Mouse (Mus musculus): ENCODE measurements around the gene Saa1.
A peak's percentile ranks its signal among the peaks of the same experiment; 100 is the strongest.

Saa1 gene

GRCm38 (mm10) chr7:46716897-46717296 is 25.9 kb downstream of the Saa1 start:
- DNase-seq, result peak; percentile 62 to 67

- no peak for DNase-seq
Observed at GRCm38 (mm10) chr7:46715600-46715999, 27.2 kb downstream of the Saa1 start, which contains the start of gene Saa3. Saa3 (minus strand) TSS chr7:46715700.

GRCm38 (mm10) chr7:46714518-46714917 is 28.3 kb downstream of the Saa1 start:
- DNase-seq, result peak; percentile 39 to 76

- DNase-seq, result no peak
Observed at GRCm38 (mm10) chr7:46712250-46712649, 30.5 kb downstream of the Saa1 start.

GRCm38 (mm10) chr7:46710390-46710844 is 32.4 kb downstream of the Saa1 start, which contains the start of gene Saal1:
Saal1 (minus strand) TSS chr7:46710680.
- DNase-seq, result peak; percentile 87 to 89

GRCm38 (mm10) chr7:46700521-46701025 is 42.2 kb downstream of the Saa1 start:
- DNase-seq, result no peak

GRCm38 (mm10) chr7:46696754-46697153 is 46.0 kb downstream of the Saa1 start:
- no peak for DNase-seq
